9 mouse cellular contexts compared by ENCODE assay signal in genomic region chr10:128185959-128186358, GRCm38 (mm10). TPM values are rescaled to one million over a fixed set of nuclear protein-coding genes. Genes with fewer than 3 reads are reported as not detected.
A peak's percentile ranks its signal among the peaks of the same experiment; 100 is the strongest.
DNase-seq lines count a peak whose midpoint lies in the region; ATAC-seq and TF ChIP-seq lines count a peak whose summit lies in the region.
"Had no signal": no experiment of that assay in that cellular context is flagged by ENCODE, and none has a peak within 500 bp of the region (broad histone marks: within the 10 kb centered on the region; RNA-seq: fewer than 3 reads in every experiment).

No protein-coding gene starts in this region.

- H3K4me2 ChIP-seq in lung, embryonic 14.5 days = no peak overlapping the region

- peak; percentile 75 for ATAC-seq in erythroblast, adult 5-6 weeks (replicated peaks; ENCODE audit: low FRiP score, poor library complexity, severe bottlenecking)
- ATAC-seq in lung, embryonic 14.5 days (ENCODE audit: insufficient read depth) = peak; percentile 62

- H3K4me3 ChIP-seq in lung, embryonic 14.5 days (ENCODE audit: low read depth, low read length) = no peak overlapping the region
- H3K4me3 ChIP-seq: megakaryocyte, embryonic 14.5 days had no signal

- WGBS in lung, embryonic 14.5 days = 45% methylated on average over 2 of the region's 2 CpGs

- no peak overlapping the region for H3K9ac ChIP-seq in lung, embryonic 14.5 days

- no peak overlapping the region for H3K27ac ChIP-seq in lung, embryonic 14.5 days (ENCODE audit: low read depth)

- intact Hi-C loops in heart, postnatal 10 days (cut with DNase I) = loop anchor here (1.0 to 5.0 kb wide), 4 partner anchors 37 to 229 kb away; partner anchors contain the start of gene Baz2a

- DNase-seq in ES-CJ7 (ENCODE audit: low read depth, low spot score) = peak; percentile 96
- DNase-seq in adrenal gland, postnatal 4 days (ENCODE audit: low spot score in 2 of 2) = peak; percentile 46 to 64
- DNase-seq in heart, postnatal 10 days = peak; percentile 83 to 89
- peak; percentile 46 to 83 for DNase-seq in layer of hippocampus, adult 18-20 months (ENCODE audit: low spot score in 2 of 2)
- DNase-seq in lung, embryonic 14.5 days = peak; percentile 95
- DNase-seq in right cerebral cortex, adult 18-20 months = peak; percentile 58
- peak; percentile 88 for DNase-seq in thymus, postnatal 4 days

- H3K9me3 ChIP-seq in lung, embryonic 14.5 days (ENCODE audit: low read depth, low read length) = no peaks in the 10 kb centered on the region
- H3K9me3 ChIP-seq: megakaryocyte, embryonic 14.5 days had no signal

- H3K27me3 ChIP-seq in lung, embryonic 14.5 days (ENCODE audit: insufficient read depth, low read length) = no peaks in the 10 kb centered on the region

- no peaks in the 10 kb centered on the region for H3K4me1 ChIP-seq in lung, embryonic 14.5 days (ENCODE audit: insufficient read depth)

- TF ChIP-seq CTCF in lung, embryonic 14.5 days (IDR thresholded peaks at IDR 0.05; ENCODE audit: low read depth) = peak; percentile 97

- no peaks in the 10 kb centered on the region for H3K36me3 ChIP-seq in lung, embryonic 14.5 days (ENCODE audit: insufficient read depth)

RNA-seq across cellular contexts. Expression of gene Rbms2, which starts 5.9 kb away (rescaled TPM):
- total RNA-seq in adrenal gland, postnatal 4 days (2021) = 100 to 1,000 TPM in 1 of 2 experiments, 10 to 100 TPM in 1; 90.2 to 104 TPM
- total RNA-seq in erythroblast, adult 5-6 weeks (2015; ENCODE audit: low replicate concordance) = 1.9 and 5.0 TPM in 2 replicates
- total RNA-seq in erythroblast, adult 5-6 weeks (2017; ENCODE audit: low replicate concordance) = 0.51 and 6.8 TPM in 2 replicates
- 10 to 100 TPM; 82.8 to 91.0 TPM for total RNA-seq in heart, postnatal 10 days (2021)
- total RNA-seq in layer of hippocampus, adult 18-20 months (2021) = 10 to 100 TPM; 12.9 to 15.3 TPM
- 26.5 and 27.6 TPM in 2 replicates for polyA plus RNA-seq in lung, embryonic 14.5 days (2014; fragmentation: Nextera tagmentation; extraction: Ambion mirVana)

RNA-seq across cellular contexts. Expression of gene Gls2, which starts 8.3 kb away (rescaled TPM):
- total RNA-seq in adrenal gland, postnatal 4 days (2021) = 1 to 10 TPM; 4.8 to 8.2 TPM
- total RNA-seq in erythroblast, adult 5-6 weeks (2015; ENCODE audit: low replicate concordance) = 3.8 TPM in 2 replicates
- total RNA-seq in erythroblast, adult 5-6 weeks (2017; ENCODE audit: low replicate concordance) = 0.60 and 0.84 TPM in 2 replicates
- under 1 TPM; 0.64 to 0.67 TPM for total RNA-seq in heart, postnatal 10 days (2021)
- total RNA-seq in layer of hippocampus, adult 18-20 months (2021) = 10 to 100 TPM; 19.6 to 19.7 TPM
- polyA plus RNA-seq in lung, embryonic 14.5 days (2014; fragmentation: Nextera tagmentation; extraction: Ambion mirVana) = 1.8 and 2.3 TPM in 2 replicates

RNA-seq across cellular contexts. Expression of gene Spryd4, which starts 25.6 kb away (rescaled TPM):
- total RNA-seq in adrenal gland, postnatal 4 days (2021) = 10 to 100 TPM; 23.2 to 25.9 TPM
- 6.3 and 6.7 TPM in 2 replicates for total RNA-seq in erythroblast, adult 5-6 weeks (2015; ENCODE audit: low replicate concordance)
- total RNA-seq in erythroblast, adult 5-6 weeks (2017; ENCODE audit: low replicate concordance) = 1.4 and 3.1 TPM in 2 replicates
- total RNA-seq in heart, postnatal 10 days (2021) = 10 to 100 TPM; 42.1 to 44.6 TPM
- 10 to 100 TPM; 10.1 to 10.2 TPM for total RNA-seq in layer of hippocampus, adult 18-20 months (2021)
- polyA plus RNA-seq in lung, embryonic 14.5 days (2014; fragmentation: Nextera tagmentation; extraction: Ambion mirVana) = 27.3 and 29.9 TPM in 2 replicates

RNA-seq across cellular contexts. Expression of gene Mip, which starts 39.7 kb away (rescaled TPM):
- total RNA-seq in adrenal gland, postnatal 4 days (2021) = not detected
- not detected in 2 replicates for total RNA-seq in erythroblast, adult 5-6 weeks (2015; ENCODE audit: low replicate concordance)
- 0.84 and 0.85 TPM in 2 replicates for total RNA-seq in erythroblast, adult 5-6 weeks (2017; ENCODE audit: low replicate concordance)
- total RNA-seq in heart, postnatal 10 days (2021) = not detected
- total RNA-seq in layer of hippocampus, adult 18-20 months (2021) = not detected
- polyA plus RNA-seq in lung, embryonic 14.5 days (2014; fragmentation: Nextera tagmentation; extraction: Ambion mirVana) = not detected in 2 replicates

RNA-seq across cellular contexts. Expression of gene Timeless, which starts 45.9 kb away (rescaled TPM):
- 10 to 100 TPM; 28.4 to 34.0 TPM for total RNA-seq in adrenal gland, postnatal 4 days (2021)
- 4.0 and 6.3 TPM in 2 replicates for total RNA-seq in erythroblast, adult 5-6 weeks (2015; ENCODE audit: low replicate concordance)
- 39.4 and 44.5 TPM in 2 replicates for total RNA-seq in erythroblast, adult 5-6 weeks (2017; ENCODE audit: low replicate concordance)
- total RNA-seq in heart, postnatal 10 days (2021) = 10 to 100 TPM; 11.5 to 17.3 TPM
- total RNA-seq in layer of hippocampus, adult 18-20 months (2021) = 1 to 10 TPM; 4.1 to 4.6 TPM
- polyA plus RNA-seq in lung, embryonic 14.5 days (2014; fragmentation: Nextera tagmentation; extraction: Ambion mirVana) = 70.2 and 71.5 TPM in 2 replicates

Comparison
In these comparisons a context has a peak if more than half of its experiments do, and no peak if none do; other contexts are left out.
1. RNA of gene Rbms2, which starts 5.9 kb away (total RNA-seq): 90.2 to 104 TPM in adrenal gland, postnatal 4 days and 82.8 to 91.0 TPM in heart, postnatal 10 days; 12.9 to 15.3 TPM in layer of hippocampus, adult 18-20 months and 0.51 to 6.8 TPM in erythroblast, adult 5-6 weeks; every median in the first group is over 4 times any median in the second.
2. Peak in every context shown above with its lines, with median percentiles within 50 percentile points of each other: DNase-seq.